Mouse (Mus musculus) liver, postnatal 0 days (tissue): ENCODE measurements around the gene Tmod1. TPM values are rescaled to one million over a fixed set of nuclear protein-coding genes. Genes with fewer than 3 reads are reported as not detected.

ENCODE experiments used
- ATAC-seq: fragments of 200-750 bp; cut with Nextera tagmentation; 2 replicates; pipeline ENCODE4 v1.8.0; 2017; ENCODE audit warnings: mild to moderate bottlenecking, moderate library complexity
- DNase-seq: peaks from one replicate; pipeline ENCODE4 v3.0.0-alpha.2; 2016
- H3K27ac ChIP-seq: fragments of 300-500 bp; sonication (generic); 2 replicates; pipeline ENCODE4 v1.5.1; 2014; ENCODE audit warnings: antibody characterized with exemption, moderate library complexity, mild to moderate bottlenecking, low read depth
- H3K27me3 ChIP-seq: fragments of 300-500 bp; sonication (generic); 2 replicates; pipeline ENCODE4 v1.6.1; 2014; ENCODE audit warnings: low read length, control low read depth, mixed read lengths; ENCODE audit not compliant: insufficient read depth
- H3K36me3 ChIP-seq: fragments of 300-500 bp; sonication (generic); replicated peaks from 2 replicates; pipeline ENCODE4 v1.6.1; 2014; ENCODE audit warnings: mild to moderate bottlenecking, control low read depth, low read length, moderate library complexity, mixed read lengths; ENCODE audit not compliant: insufficient read depth
- H3K4me1 ChIP-seq: fragments of 300-500 bp; sonication (generic); 2 replicates; pipeline ENCODE4 v1.6.1; 2014; ENCODE audit warnings: antibody characterized with exemption, mild to moderate bottlenecking, control low read depth; ENCODE audit not compliant: insufficient read depth
- H3K4me2 ChIP-seq: fragments of 300-500 bp; sonication (generic); 2 replicates; pipeline ENCODE4 v1.6.1; 2014; ENCODE audit warnings: low read depth, mild to moderate bottlenecking, low read length, moderate library complexity, mixed read lengths
- H3K4me3 ChIP-seq: fragments of 300-500 bp; sonication (generic); 2 replicates; pipeline ENCODE4 v1.5.1; 2014; ENCODE audit warnings: low read depth, low read length
- H3K9ac ChIP-seq: fragments of 300-500 bp; sonication (generic); replicated peaks from 2 replicates; pipeline ENCODE4 v1.6.1; 2014; ENCODE audit warnings: mild to moderate bottlenecking, moderate library complexity
- H3K9me3 ChIP-seq: fragments of 300-500 bp; sonication (generic); 2 replicates; pipeline ENCODE4 v1.6.1; 2016; ENCODE audit warnings: mild to moderate bottlenecking, control low read depth, low read length, mixed read lengths
- CTCF ChIP-seq: sonication (generic); IDR thresholded peaks from 2 replicates; pipeline ENCODE4 v1.5.1; 2016; ENCODE audit warnings: antibody characterized with exemption, low read depth
- EP300 ChIP-seq: IDR thresholded peaks from 2 replicates; pipeline ENCODE4 v1.6.1; 2016; ENCODE audit warnings: antibody characterized with exemption, low read depth, mild to moderate bottlenecking
- whole genome bisulfite sequencing: fragments of 180-500 bp; shearing (Covaris S2); extraction: QIAGEN DNeasy Blood & Tissue Kit; methylation state at CpG from one replicate; pipeline ENCODE4 v1.1.7; 2014; ENCODE audit not compliant: insufficient replicate concordance; 5-methylcytosine and 5-hydroxymethylcytosine counted together
- polyA plus RNA-seq: library from polyadenylated mRNA; unstranded; fragments of >200 nt; fragmentation: Nextera tagmentation; extraction: Ambion mirVana; gene quantifications from 2 replicates; pipeline ENCODE4 v1.2.1, GENCODE M21; 2015

Tmod1 gene
- polyA plus RNA-seq, 1 experiment from 2014 or later: 13.9 TPM

GRCm38 (mm10) chr4:46072631-46073030, 33.9 kb downstream of the Tmod1 start:
- ATAC-seq (no peak), DNase-seq (no peak)
- H3K9ac ChIP-seq: no peak overlapping the region
- 87% methylated on average over 6 of the region's 6 CpGs for WGBS
- H3K4me1 ChIP-seq: no peaks in the 10 kb centered on the region
- no peak overlapping the region for H3K4me2 ChIP-seq
- H3K27ac ChIP-seq: no peak overlapping the region
- H3K9me3 ChIP-seq: no peaks in the 10 kb centered on the region
- H3K27me3 ChIP-seq: no peaks in the 10 kb centered on the region
- H3K36me3 ChIP-seq: peaks cover 4% of the 10 kb centered on the region; the same call in 1 of the 2 replicates
- TF ChIP-seq CTCF (no peak), EP300 (no peak)
- H3K4me3 ChIP-seq: no peak overlapping the region

GRCm38 (mm10) chr4:46073736-46074135, 35.0 kb downstream of the Tmod1 start:
- 65% methylated on average over 4 of the region's 4 CpGs for WGBS
- Histone ChIP-seq H3K4me2 (no peak overlapping the region), H3K9ac (no peak overlapping the region), H3K27ac (no peak overlapping the region), H3K9me3 (no peaks in the 10 kb centered on the region), H3K4me3 (no peak overlapping the region), H3K36me3 (peaks cover 8% of the 10 kb centered on the region; the same call in 1 of the 2 replicates), H3K4me1 (no peaks in the 10 kb centered on the region), H3K27me3 (no peaks in the 10 kb centered on the region)
- ATAC-seq (no peak), DNase-seq (no peak)
- TF ChIP-seq CTCF: no peak
- TF ChIP-seq EP300: no peak

GRCm38 (mm10) chr4:46075664-46076063, 36.9 kb downstream of the Tmod1 start:
- Histone ChIP-seq H3K9me3 (no peaks in the 10 kb centered on the region), H3K4me1 (no peaks in the 10 kb centered on the region), H3K4me2 (no peak overlapping the region), H3K27ac (no peak overlapping the region), H3K36me3 (peaks cover 7% of the 10 kb centered on the region; the same call in 1 of the 2 replicates), H3K27me3 (no peaks in the 10 kb centered on the region), H3K4me3 (no peak overlapping the region), H3K9ac (no peak overlapping the region)
- TF ChIP-seq EP300: no peak
- no peak for TF ChIP-seq CTCF
- DNase-seq (no peak), ATAC-seq (no peak)
- 86% methylated on average over 3 of the region's 3 CpGs for WGBS

GRCm38 (mm10) chr4:46076892-46077291, 38.2 kb downstream of the Tmod1 start:
- Histone ChIP-seq H3K9me3 (no peaks in the 10 kb centered on the region), H3K9ac (no peak overlapping the region), H3K27me3 (no peaks in the 10 kb centered on the region), H3K4me2 (no peak overlapping the region), H3K36me3 (peaks cover 7% of the 10 kb centered on the region; the same call in 1 of the 2 replicates), H3K27ac (no peak overlapping the region), H3K4me1 (no peaks in the 10 kb centered on the region), H3K4me3 (no peak overlapping the region)
- WGBS: 81% methylated on average over 2 of the region's 2 CpGs
- no peak for ATAC-seq
- DNase-seq: no peak
- TF ChIP-seq CTCF: no peak
- no peak for TF ChIP-seq EP300

GRCm38 (mm10) chr4:46080261-46080660, 41.5 kb downstream of the Tmod1 start:
- Histone ChIP-seq H3K4me3 (no peak overlapping the region), H3K4me1 (no peaks in the 10 kb centered on the region), H3K36me3 (peaks cover 17% of the 10 kb centered on the region), H3K4me2 (no peak overlapping the region), H3K27me3 (no peaks in the 10 kb centered on the region), H3K9ac (no peak overlapping the region), H3K27ac (no peak overlapping the region), H3K9me3 (no peaks in the 10 kb centered on the region)
- WGBS: 81% methylated on average over 4 of the region's 4 CpGs
- ATAC-seq (no peak), DNase-seq (no peak)
- TF ChIP-seq CTCF (no peak), EP300 (no peak)

GRCm38 (mm10) chr4:46082555-46082954, 43.8 kb downstream of the Tmod1 start:
- WGBS: 79% methylated on average over 11 of the region's 11 CpGs
- Histone ChIP-seq H3K9ac (no peak overlapping the region), H3K9me3 (no peaks in the 10 kb centered on the region), H3K4me2 (no peak overlapping the region), H3K36me3 (peaks cover 27% of the 10 kb centered on the region), H3K27ac (no peak overlapping the region), H3K4me3 (no peak overlapping the region), H3K4me1 (no peaks in the 10 kb centered on the region), H3K27me3 (no peaks in the 10 kb centered on the region)
- no peak for TF ChIP-seq CTCF
- TF ChIP-seq EP300: no peak
- DNase-seq (no peak), ATAC-seq (no peak)
